Mouse (Mus musculus) lung, postnatal 14 days (tissue): ENCODE measurements around the gene Dennd1b.

Source experiments
- DNase-seq: peaks from one replicate; pipeline ENCODE4 v3.0.0; 2021

Gene Dennd1b

GRCm38 (mm10) chr1:139025882-139026645 is 62.8 kb downstream of the Dennd1b start:
- no peak for DNase-seq

- no peak for DNase-seq
Observed at GRCm38 (mm10) chr1:139029521-139029920, 66.3 kb downstream of the Dennd1b start.

DNA sequence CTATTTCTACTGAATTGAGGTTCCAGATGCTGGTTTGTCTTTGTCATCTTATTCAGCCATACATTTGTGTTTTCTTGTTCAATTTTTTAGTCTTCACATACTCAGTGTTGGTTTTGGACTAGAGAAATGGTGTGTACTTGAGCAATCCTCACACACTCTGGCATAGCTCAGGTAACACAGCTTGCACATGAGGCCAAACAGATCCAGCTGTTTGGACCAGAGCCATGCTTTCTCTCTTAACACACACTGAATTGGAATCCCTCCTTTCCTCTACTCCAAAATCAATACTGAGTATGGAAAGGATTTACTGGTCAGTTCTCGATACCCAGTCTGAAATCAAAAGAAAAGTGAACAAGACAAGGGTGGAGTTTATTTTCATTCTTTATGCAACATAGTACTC is 69.2 kb downstream of the Dennd1b start:
- no peak for DNase-seq

- no peak for DNase-seq
Observed at GRCm38 (mm10) chr1:139035141-139035540, 71.9 kb downstream of the Dennd1b start.

GRCm38 (mm10) chr1:139036302-139036701 is 73.1 kb downstream of the Dennd1b start:
- DNase-seq, result no peak

DNA sequence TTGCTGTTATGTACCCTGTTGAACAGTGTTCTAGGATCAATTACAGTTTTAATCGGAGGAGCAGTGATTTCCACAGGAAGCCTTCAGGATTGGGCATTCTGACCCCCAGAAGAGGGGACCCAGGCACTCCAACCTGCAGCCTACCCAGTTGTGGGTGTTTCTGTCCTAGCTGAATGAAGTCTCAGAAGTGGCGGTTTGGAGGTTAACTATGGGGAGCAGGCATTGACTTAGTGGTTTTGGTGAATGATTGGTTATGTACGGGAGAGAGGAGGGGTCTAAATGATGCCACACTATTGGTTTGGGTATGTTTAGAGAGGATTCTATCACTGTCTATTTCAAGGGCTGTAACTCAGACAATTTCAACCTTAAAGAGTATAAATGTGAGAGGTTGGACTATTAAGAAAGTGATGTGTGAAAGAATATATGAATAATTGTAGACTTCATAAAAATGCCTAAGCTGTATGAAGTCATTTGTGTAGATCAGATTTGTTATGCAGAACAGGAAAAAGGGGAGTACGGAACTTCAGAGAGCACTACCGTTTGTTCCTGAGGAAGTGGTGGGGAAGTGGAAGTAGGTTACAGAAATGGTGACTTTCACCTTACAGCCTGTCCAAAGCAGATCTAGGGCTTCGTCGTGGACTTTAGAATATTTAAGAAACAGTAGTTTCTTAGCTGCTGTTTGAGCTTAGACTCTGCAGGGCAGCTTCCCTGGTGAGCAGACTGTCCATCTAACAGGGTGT is 73.7 kb downstream of the Dennd1b start:
- DNase-seq, result no peak

DNA sequence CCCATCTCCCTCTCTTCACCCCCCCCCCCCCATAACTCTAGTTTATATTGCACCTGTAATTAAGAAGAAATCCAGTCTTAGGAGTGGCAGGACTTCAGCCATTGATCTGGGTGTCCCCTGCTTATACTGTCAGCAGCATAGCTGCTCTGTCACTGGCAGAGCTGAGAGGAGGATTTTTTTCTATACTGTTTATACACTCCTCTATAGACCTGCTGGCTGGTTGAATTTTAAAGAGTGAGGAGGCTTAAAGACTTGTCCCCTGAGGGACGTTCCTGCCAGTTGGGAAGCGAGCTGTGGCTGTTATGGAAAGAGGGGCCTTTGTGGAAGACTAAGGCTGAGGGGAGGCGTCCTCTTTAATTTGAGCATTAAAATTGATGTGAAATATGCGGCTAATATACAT is 74.8 kb downstream of the Dennd1b start:
- no peak for DNase-seq

- no peak for DNase-seq
Observed at GRCm38 (mm10) chr1:139038620-139039019, 75.4 kb downstream of the Dennd1b start.

GRCm38 (mm10) chr1:139039529-139040230 is 76.4 kb downstream of the Dennd1b start:
- no peak for DNase-seq

GRCm38 (mm10) chr1:139049075-139049474 is 85.8 kb downstream of the Dennd1b start:
- no peak for DNase-seq

DNA sequence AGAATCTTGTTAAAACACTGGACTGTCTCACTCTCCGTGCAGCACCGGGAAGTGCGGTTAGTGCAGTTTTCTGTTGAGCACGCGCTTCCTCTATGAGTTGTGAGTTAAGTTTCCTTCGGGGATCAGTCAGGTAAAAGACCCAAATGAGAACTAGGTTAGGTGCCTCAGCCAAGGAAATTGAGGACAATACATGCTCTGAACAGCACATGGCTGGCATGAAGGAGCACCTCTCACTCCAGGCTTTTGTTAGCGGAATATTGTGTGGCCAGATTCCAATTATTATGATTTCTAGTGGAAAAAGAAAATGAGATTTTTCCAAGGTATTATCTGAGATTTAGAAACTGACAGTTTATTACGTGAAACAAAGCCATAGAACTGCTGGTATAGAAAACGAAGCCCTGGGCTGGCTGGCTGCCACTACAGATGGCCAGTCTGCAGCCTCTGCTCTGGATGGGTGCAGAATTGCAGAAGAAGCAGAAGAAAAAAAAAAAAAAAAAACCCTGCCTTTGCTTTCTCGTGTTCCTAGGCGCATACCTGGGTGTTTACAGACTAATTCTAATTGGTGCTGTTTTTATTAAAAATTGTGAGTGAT is 86.7 kb downstream of the Dennd1b start:
- DNase-seq, result no peak

GRCm38 (mm10) chr1:139053003-139053402 is 89.8 kb downstream of the Dennd1b start:
- DNase-seq, result no peak

DNA sequence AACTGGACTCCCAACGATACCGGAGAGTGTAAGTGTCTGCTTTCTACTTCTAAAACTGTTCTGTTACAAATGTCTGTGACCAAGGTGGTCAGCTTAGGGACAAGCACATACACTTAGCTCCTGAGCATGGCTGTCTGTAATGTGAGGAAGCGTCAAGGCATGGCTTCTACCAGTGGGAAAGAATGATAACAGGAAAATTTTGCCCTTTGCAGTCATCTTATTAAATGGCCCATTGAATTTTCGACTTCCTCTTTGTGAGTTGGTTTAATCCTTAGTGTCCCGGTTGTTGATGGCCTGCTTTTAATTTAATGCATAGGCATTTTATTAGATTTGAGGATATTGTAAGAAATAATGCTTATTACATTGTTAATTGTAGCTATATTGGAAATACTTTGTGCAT is 97.1 kb downstream of the Dennd1b start:
- DNase-seq, result no peak

GRCm38 (mm10) chr1:139064711-139065110 is 101.5 kb downstream of the Dennd1b start:
- DNase-seq, result no peak

DNA sequence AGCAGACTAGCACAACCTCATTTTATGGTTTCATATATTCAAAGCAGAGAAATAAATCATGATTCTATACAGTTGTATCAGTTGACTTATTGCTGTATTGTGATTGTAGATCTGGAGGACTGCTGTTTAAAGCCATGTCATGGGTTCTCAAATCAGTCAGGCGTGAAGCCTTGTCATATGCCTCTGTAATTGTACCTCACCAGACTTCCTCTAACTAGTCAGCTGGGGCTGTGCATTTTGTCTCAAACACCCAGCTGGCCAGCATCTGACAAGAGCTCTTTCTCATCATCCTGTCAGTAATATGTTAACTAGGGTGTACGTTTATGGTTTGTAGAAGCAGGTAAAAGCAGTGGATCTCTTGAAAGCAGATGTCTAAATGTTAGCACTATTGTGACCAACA is 104.0 kb downstream of the Dennd1b start:
- no peak for DNase-seq

- DNase-seq, result no peak
Observed at GRCm38 (mm10) chr1:139071015-139071414, 107.8 kb downstream of the Dennd1b start.

GRCm38 (mm10) chr1:139075671-139076070 is 112.4 kb downstream of the Dennd1b start:
- DNase-seq, result no peak

- no peak for DNase-seq
Observed at GRCm38 (mm10) chr1:139077989-139078388, 114.8 kb downstream of the Dennd1b start.

GRCm38 (mm10) chr1:139079000-139079399 is 115.8 kb downstream of the Dennd1b start:
- DNase-seq, result no peak

GRCm38 (mm10) chr1:139079523-139079922 is 116.3 kb downstream of the Dennd1b start:
- DNase-seq, result no peak

DNA sequence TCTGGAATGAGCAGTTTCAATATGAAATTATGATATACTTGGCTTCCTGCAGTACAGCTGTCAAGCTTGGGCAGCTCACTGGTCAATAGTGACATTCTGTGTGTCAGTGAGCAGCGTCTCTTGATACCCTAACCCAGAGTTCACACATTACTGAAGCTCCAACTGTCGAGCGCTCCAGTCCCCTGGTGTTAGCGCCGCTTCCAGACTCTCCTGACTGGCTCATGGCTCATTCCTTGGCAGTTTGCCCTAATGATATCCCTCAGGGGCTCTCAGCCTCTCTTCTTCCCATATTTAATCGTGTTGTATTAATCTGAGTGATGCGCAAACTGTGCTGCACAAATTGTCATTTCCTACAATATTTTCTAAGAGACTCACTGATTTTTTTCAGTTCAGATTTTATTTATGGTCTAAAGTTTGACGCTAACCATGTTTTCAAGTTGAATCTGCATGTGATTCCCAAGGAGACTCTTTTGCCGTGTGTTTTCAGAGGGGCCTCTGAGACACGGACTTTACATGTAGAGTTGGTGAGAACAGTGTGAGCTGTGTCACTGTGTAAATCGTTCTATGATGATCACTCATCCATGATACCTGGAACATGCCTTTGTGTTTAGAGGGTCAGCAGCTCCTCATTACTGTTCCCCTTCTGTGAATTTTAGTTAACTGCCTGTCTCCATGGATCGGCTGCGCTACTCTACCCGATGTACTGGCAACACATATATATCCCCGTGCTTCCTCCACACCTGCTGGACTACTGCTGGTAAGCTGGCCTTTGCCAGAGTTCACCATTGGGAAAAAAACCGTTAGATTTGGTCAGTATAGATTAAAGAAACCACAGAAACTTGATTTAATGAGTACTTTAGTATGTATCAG is 117.5 kb downstream of the Dennd1b start:
- no peak for DNase-seq

GRCm38 (mm10) chr1:139083382-139083781 is 120.1 kb downstream of the Dennd1b start:
- no peak for DNase-seq
